Mouse (Mus musculus) T-helper 2 cell (primary cell): ENCODE results near the gene Rhd.

Experiments
- in situ Hi-C: fragments of 300-600 bp; cut with MboI, MseI; formaldehyde crosslinking; loops from one replicate; pipeline ENCODE4 v1.15.1; 2025; ENCODE audit warnings: high pct_unique_total_duplicates

Rhd gene

DNA sequence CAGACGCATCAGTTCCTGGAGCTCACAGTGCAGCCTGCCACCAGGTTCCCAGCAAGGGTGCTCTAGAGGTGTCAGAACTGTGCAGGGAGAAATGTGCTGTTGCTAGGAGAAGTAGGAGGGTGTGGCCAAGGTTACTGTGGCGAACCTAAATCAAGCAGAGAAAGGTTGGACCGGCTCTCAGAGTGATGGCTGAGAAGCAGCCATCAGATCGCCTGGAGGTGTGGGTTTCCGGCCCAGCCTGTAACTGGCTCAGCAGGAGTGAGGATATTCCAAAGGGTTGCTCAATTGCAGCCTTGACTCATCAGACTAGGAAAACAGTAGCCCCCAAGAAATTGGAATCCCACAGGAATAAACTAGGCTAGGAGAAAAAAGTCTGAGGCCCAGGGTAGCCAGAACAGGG, 7.8 kb upstream of the Rhd start:
- in situ Hi-C loops = no loop called here

GRCm38 (mm10) chr4:134858494-134858893, 5.8 kb upstream of the Rhd start:
- in situ Hi-C loops = no loop called here

DNA sequence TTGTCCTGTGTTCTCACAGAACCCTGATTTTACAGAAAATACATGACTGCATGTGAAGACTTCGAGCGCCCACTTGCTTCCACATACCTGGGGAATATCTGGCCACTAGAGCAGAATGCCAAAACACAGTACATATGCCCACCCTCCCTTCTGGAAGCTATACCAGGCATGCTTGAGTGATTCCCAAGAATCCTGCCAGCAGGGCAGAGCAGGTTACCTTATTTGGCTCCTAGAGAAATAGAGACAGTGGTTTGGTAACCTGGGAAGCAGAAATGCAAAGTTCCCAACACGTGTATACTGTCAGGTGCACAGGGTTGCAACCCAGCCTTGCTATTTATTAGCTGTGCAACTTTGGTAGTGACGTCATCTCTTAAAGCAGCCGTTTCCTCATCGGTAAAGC, 2.5 kb upstream of the Rhd start:
- in situ Hi-C loops = no loop called here

- in situ Hi-C loops = no loop called here
Observed at GRCm38 (mm10) chr4:134862996-134863395, 1.3 kb upstream of the Rhd start.

DNA sequence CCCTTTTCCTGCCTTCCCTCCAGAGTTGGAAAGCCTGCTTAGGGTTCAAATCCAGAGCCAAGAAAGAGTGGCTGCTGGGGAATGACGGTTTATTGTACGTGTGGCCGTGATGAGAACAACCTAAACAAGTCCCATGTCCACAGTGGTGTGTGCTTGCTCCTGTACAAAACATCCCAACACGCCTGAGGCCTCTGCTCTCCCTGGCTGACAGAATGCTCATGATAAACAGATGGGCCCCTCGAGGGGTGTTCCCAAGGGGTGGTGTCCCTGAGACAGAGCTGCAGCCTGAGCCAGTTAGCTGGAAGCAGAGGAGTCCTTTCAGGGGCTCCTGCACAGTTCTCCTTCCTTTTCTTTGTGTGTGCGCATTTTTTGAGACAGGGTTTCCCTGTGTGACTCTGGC, 1.0 kb downstream of the Rhd start:
- in situ Hi-C loops = no loop called here

DNA sequence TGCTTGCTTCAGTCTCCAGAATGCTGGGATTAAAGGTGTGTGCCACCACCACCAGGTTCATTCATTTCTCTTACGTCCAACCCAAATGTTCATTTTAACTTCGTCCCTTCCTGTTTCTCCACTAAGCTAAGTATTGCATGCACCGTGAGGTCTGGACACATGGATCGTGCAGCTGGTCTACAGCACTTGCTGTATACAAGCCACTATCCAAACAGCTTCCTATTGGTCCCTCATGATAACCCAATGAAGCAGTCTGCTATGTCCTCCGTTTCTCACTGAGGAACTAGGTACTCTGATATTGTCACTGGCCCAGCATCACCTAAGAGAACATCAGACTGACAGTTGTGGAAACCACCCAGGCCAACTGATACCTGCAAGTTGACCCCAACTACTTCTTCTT, 1.5 kb downstream of the Rhd start:
- in situ Hi-C loops = no loop called here

GRCm38 (mm10) chr4:134867213-134867612, 2.9 kb downstream of the Rhd start:
- in situ Hi-C loops = no loop called here

DNA sequence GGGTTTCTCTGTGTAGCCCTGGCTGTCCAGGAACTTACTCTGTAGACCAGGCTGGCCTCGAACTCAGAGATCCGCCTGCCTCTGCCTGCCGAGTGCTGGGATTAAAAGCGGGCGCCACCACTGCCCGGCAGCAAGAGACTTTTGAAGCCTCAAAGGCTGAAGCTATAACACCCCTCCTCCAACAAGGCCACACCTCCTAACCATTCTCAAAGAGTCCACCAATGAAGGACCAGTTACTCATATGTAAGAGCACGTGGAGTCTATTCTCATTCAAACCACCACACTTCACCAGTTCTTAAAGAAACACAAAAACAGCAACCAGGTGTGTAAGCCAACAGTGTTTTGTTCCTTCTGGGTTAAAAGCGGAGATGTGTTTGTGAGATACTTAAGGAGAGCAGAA, 3.3 kb downstream of the Rhd start:
- in situ Hi-C loops = no loop called here

DNA sequence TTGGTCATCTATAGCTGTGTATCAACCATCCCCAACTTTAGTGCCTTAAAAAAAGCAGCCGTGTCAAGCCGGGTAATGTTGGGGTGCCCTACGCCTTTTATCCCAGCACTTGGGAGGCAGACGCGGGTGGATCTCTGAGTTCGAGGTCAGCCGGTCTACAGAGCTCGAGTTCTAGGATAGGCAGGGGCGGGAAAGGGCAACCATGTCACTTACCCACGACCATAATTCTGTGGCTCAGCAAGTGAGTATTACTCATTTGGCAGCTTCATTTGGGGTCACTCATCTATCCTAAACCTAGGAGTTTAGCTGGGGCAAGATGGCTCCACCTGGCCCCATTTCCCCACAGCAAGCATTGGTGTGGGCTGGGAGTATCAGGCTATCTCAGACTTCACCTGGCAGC, 3.7 kb downstream of the Rhd start:
- in situ Hi-C loops = no loop called here

GRCm38 (mm10) chr4:134868490-134868889, 4.2 kb downstream of the Rhd start:
- in situ Hi-C loops = no loop called here

DNA sequence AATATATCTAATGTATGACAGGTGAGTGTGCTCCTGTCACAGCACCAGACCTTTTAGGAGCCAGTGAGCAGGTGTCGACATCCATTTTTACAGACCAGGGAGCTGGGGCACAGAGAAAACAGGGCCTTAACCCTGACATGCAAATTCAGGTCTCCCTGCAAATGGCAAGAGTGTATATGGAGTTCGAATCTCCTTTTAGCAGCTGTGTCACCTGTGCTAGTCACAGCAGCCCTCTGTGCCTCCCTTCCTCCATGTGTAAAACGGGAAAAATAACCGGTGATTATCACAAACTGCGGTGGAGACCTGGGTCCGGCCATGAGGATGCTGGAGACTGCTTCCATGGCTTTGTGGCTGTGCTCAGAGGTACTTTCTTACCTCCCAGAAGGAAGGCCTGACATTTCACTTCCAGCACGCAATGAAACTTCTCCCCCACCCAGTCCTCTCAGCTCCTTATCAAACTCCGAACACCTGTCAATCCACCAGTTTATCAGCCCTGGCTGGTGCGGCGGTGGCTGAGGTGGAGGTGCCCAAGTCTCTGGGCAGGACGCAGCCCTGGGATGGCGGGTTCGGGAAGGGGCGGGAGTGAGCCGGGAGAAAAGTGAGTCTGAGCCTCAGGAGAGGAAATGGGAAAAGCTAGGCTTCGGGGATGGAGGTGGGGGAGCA, 4.9 kb downstream of the Rhd start:
- in situ Hi-C loops = no loop called here

GRCm38 (mm10) chr4:134869815-134870375, 5.6 kb downstream of the Rhd start:
- in situ Hi-C loops = no loop called here

- in situ Hi-C loops = no loop called here
Observed at GRCm38 (mm10) chr4:134871477-134871876, 7.1 kb downstream of the Rhd start.

GRCm38 (mm10) chr4:134871950-134872349, 7.6 kb downstream of the Rhd start:
- in situ Hi-C loops = no loop called here

DNA sequence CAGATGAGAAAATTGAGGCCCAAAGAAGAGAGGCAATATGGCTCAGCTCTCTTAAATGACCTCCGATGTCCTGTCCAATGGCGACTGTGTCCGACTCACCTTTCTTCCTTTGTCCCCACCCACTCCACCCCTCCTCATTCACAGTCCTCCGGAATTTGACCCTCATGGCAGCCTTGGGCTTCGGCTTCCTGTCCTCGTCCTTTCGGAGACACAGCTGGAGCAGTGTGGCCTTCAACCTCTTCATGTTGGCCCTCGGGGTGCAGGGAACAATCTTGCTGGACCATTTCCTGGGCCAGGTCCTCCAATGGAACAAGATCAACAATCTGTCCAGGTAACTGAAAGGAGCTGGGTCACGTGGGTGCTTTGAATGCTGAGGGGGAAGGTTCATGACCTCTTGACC, 11.8 kb downstream of the Rhd start:
- in situ Hi-C loops = no loop called here

DNA sequence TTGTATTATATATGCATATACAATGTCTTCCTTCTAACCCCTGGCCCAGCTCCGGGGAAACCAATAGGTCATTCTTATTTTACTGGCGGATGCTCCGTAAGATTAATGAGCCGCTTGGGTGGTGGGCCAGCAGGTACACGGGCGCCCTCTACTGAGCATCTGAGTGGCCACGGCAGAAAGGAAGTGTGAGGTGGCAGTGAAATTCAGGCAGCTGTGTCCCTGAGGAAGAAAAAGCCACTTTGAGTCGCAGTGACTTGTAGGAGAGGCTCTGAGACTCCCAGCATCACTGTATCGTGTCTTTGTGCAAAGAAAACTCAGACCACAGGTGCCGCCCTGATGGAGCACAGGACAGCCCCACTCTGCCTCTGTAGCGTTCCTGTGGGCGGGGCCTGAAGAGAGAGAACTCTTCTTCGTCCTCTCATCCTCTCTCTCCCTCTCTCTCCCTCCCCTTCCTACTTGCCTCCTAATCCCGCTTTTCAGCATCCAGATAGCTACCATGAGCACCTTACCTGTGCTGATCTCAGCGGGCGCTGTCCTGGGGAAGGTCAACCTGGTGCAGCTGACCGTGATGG, 15.2 kb downstream of the Rhd start:
- in situ Hi-C loops = no loop called here

- in situ Hi-C loops = no loop called here
Observed at GRCm38 (mm10) chr4:134880041-134880440, 15.7 kb downstream of the Rhd start.

DNA sequence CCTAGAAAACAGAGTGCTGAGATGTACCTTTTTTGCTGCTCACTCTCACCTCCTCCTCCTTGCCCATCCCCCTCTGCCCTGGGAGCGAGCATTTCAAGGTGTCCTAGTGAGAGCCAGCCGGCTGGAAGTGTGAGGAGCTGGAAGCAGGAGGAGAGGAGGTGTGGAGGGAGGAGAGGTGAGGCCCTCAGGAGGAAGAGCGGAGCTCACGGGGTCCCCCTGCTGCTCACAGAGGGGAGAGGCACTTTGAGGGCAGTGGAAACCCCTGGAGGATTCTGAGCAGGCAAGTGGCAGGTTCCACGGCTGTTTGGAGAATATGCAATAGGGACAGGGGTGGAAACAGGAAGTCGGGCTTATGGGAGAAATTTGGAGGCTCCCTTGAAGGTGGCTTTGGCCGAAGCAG, 18.9 kb downstream of the Rhd start:
- in situ Hi-C loops = no loop called here

DNA sequence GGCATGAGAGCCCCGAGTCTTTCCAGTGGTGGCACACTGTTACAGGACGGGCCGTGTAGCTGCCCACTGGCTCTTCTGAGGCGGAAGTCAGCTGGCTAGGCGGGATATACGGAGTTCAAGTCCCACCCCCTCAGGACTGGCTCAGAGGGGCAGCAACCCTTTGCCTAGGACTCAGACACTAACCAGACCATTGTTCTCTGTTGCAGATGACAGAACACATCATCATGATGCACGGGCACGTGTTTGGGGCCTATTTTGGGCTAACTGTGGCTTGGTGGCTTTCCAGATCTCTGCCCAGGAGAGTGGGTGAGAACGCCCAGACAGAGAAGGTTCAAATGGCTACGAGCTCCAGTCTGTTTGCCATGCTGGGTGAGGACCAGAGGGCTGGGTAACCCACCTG, 19.5 kb downstream of the Rhd start:
- in situ Hi-C loops = no loop called here

DNA sequence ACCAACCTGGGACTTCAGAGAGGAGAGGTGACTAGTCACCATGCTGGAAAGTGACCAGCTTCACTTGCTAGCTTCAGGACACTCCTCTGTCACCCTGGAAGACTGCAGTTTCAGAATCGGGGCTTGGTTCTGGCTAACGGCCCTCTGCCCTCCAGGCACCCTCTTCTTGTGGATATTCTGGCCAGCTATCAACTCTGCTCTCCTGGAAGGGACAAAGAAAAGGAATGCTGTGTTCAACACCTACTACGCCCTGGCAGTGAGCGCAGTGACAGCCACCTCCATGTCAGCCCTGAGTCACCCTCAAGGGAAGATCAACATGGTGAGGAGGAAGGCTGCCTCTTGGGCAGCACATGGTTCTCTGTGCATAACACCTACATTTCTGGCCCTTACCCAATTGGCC, 20.0 kb downstream of the Rhd start:
- in situ Hi-C loops = no loop called here

GRCm38 (mm10) chr4:134892096-134892495, 27.8 kb downstream of the Rhd start:
- in situ Hi-C loops = loop anchor here (5.0 kb wide), 1 partner anchor 80 kb away; no protein-coding TSS in a partner anchor

- in situ Hi-C loops = no loop called here
Observed at GRCm38 (mm10) chr4:134897256-134897655, 32.9 kb downstream of the Rhd start.

- in situ Hi-C loops = no loop called here
Observed at GRCm38 (mm10) chr4:134901126-134901525, 36.8 kb downstream of the Rhd start.

DNA sequence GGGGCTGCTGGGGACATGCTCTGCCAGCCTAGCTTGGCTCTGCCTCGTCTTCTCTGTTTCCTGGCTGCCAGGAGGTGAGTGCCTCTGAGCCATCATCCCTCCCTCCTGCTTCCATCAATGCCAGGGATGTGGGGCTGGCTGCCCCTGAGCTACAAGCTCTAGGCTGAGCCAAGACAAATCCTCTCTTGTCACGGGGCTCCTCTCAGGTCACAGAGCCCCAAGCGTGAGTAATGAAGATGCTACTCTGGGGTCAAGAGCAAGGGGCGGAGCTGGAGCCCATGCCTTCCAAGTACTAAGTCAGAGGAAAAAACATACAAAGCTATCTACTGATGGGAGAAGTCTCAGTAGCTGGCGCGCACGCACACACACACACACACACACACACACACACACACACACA, 38.7 kb downstream of the Rhd start:
- in situ Hi-C loops = no loop called here
